10 mouse cellular contexts compared by ENCODE assay signal in the genomic region with DNA sequence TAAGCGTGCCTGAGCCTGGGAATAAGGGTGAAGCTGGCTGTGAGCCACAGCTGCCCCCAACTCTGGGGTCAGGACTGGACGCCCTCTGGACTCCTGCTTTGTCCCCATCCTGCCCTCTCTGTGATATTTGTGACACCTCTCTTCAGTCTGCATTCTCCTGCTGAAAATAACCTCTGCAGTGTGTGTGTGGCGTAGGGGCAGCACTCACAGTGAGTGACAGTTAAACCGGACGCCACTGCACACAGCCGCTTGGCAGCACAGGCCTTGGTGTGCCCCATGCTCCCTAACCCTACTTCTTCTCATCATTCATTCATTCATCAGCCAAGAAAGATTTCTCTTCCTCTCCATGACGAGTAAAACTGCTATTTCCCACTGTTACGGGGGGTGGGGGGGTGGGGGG.
DNase-seq lines count a peak whose midpoint lies in the region; ATAC-seq lines count a peak whose summit lies in the region.
"Had no signal": no experiment of that assay in that cellular context is flagged by ENCODE, and none has a peak within 500 bp of the region (broad histone marks: within the 10 kb centered on the region; RNA-seq: fewer than 3 reads in every experiment).

No protein-coding gene starts in this region.

- H3K4me2 ChIP-seq in neural tube, embryonic 14.5 days (ENCODE audit: low read depth, low read length): no peak overlapping the region
- peak overlapping the region; percentile 39 for H3K4me2 ChIP-seq in limb, embryonic 13.5 days (replicated peaks)
- H3K4me2 ChIP-seq: stomach, embryonic 15.5 days had no signal

- no peak overlapping the region for H3K4me3 ChIP-seq in neural tube, embryonic 14.5 days (ENCODE audit: low read depth, low read length)
- H3K4me3 ChIP-seq in limb, embryonic 13.5 days: no peak overlapping the region
- H3K4me3 ChIP-seq: lung, embryonic 15.5 days; stomach, embryonic 15.5 days had no signal

- no peaks in the 10 kb centered on the region for H3K36me3 ChIP-seq in neural tube, embryonic 14.5 days (ENCODE audit: control insufficient read depth, insufficient read depth, low read length)
- H3K36me3 ChIP-seq in limb, embryonic 13.5 days: no peaks in the 10 kb centered on the region
- H3K36me3 ChIP-seq: lung, embryonic 15.5 days; stomach, embryonic 15.5 days had no signal

- DNase-seq in CD4-positive, CD25-positive, alpha-beta regulatory T cell, adult 2 months (ENCODE audit: low read depth, low spot score): peak; percentile 48
- DNase-seq in neural tube, embryonic 10.5 days (ENCODE audit: extremely low spot score, low spot score): no peak
- peak; percentile 57 for DNase-seq in thymus, postnatal 25 days
- DNase-seq in frontal cortex, postnatal 14 days (ENCODE audit: low spot score in 2 of 2): no peak
- DNase-seq in kidney, adult 8-10 months: no peak

- no peaks in the 10 kb centered on the region for H3K4me1 ChIP-seq in neural tube, embryonic 14.5 days (ENCODE audit: control insufficient read depth, insufficient read depth, low read length)
- peaks cover 38% of the 10 kb centered on the region for H3K4me1 ChIP-seq in limb, embryonic 13.5 days

- no peak overlapping the region for H3K27ac ChIP-seq in neural tube, embryonic 14.5 days (ENCODE audit: low read depth, low read length)
- peak overlapping the region; percentile 84 for H3K27ac ChIP-seq in limb, embryonic 13.5 days
- H3K27ac ChIP-seq: stomach, embryonic 15.5 days had no signal

- 49% methylated on average over 8 of the region's 8 CpGs for WGBS in neural tube, embryonic 14.5 days
- WGBS in limb, embryonic 13.5 days: 44% methylated on average over 8 of the region's 8 CpGs

- no peak overlapping the region for H3K9ac ChIP-seq in neural tube, embryonic 14.5 days (replicated peaks; ENCODE audit: low read depth, low read length)
- H3K9ac ChIP-seq in limb, embryonic 13.5 days: no peak overlapping the region; the same call in 1 of the 2 replicates
- H3K9ac ChIP-seq: lung, embryonic 15.5 days; stomach, embryonic 15.5 days had no signal

- H3K27me3 ChIP-seq in neural tube, embryonic 14.5 days (ENCODE audit: control insufficient read depth, insufficient read depth, low read length): no peaks in the 10 kb centered on the region
- no peaks in the 10 kb centered on the region for H3K27me3 ChIP-seq in limb, embryonic 13.5 days
- H3K27me3 ChIP-seq: lung, embryonic 15.5 days; stomach, embryonic 15.5 days had no signal

- ATAC-seq in CD4-positive, CD25-positive, alpha-beta regulatory T cell, adult 4 months: no peak
- 0 out of 2 replicates have a peak, but pooled peaks have one; percentile 7 for ATAC-seq in neural tube, embryonic 14.5 days (ENCODE audit: low read depth)
- ATAC-seq in limb, embryonic 13.5 days (ENCODE audit: low FRiP score, low read depth): no peak

- H3K9me3 ChIP-seq in neural tube, embryonic 14.5 days (ENCODE audit: control insufficient read depth, low read length): no peaks in the 10 kb centered on the region
- H3K9me3 ChIP-seq in limb, embryonic 13.5 days: no peaks in the 10 kb centered on the region
- H3K9me3 ChIP-seq: lung, embryonic 15.5 days; stomach, embryonic 15.5 days had no signal

Comparison
In these comparisons a context has a peak if more than half of its experiments do, and no peak if none do; other contexts are left out.
1. DNase-seq: peak in CD4-positive, CD25-positive, alpha-beta regulatory T cell, adult 2 months (single experiment) and thymus, postnatal 25 days (single experiment); none in neural tube, embryonic 10.5 days (single experiment), frontal cortex, postnatal 14 days (0 of 2) and kidney, adult 8-10 months (0 of 2).